Mouse (Mus musculus): ENCODE measurements at regions not wholly inside any gene's neighbourhood (a gene's known extent, or its start where the extent isn't known, plus 50 kb on each side); places are given as distances from the start of the nearest gene placed in this dataset.

DNA sequence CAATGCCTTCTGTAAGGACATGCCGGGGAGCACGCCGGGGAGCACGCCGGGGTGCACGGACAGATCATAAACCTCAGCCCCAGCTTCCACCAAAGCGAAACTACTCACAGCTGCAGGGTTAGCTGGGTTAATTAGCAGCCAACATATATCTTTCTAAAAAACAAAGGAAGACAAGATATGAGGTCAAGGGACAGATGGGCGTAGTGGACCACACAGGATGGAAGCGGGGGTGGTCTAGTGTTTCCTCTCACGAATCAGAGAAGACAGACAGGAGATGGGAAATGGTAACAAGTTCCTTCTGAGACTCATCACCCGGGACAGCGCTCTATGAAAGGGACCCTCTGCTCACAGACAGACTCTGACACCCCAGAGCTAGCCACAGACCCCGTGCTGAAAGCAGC is 60.0 kb upstream of the Ajap1 start:
- DNase-seq (ENCODE audit: low read depth, low spot score), result no peak

DNA sequence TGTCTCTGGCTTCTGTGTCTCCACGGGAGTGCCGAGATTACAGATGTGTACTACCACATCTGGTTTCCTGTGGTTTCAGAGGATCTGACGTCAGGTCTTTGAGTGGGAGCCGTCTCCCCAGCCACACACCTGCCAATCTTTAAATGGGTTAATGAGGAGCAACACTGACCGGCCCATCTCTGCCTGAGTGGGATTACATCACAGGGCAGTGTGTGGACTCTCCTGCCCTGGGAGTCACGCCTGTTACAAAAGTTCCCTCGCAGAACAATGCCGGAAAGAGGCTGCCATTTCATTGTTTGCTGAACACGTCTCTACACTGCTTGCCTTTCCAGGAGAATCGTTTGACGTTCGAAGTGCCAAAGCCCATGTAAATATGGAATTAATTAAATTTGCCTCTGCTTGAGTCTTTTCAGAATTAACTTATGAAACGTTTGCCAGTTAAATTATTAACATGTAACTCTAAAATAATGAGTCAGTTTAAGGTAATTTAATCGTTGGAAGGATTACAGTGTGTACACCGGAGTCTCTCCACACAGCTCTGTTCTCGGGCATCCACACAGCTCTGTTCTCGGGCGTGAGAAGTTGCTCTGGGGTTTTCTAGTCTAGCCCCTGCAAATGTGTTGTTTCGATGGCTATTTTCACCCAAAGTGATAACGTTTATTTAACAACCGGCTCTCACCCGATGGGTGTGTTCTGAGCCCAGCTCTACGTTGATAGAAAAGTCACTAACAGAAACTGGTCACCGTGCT is 61.5 kb upstream of the Ajap1 start:
- no peak for DNase-seq (ENCODE audit: low read depth, low spot score)

DNA sequence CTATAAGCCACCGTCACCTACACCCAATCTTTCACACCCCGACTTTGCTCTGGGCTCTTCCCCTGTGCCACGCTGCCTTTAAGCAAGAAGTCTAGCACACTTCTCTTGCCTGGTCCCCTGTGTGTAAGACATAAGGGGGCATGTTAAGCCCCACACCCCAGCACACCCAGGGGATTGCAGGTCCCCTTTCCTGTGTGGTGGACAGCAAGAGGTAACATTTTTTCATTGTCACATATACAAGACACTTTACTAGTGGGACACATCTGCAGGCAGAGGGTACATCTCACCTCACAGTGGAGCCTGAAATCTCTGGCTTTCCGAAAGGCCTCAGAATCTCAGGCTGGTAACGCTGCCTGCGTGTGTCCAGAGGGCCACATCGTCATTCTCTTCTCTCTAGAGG is 64.1 kb upstream of the Ajap1 start:
- DNase-seq (ENCODE audit: low read depth, low spot score), result no peak

GRCm38 (mm10) chr4:153547111-153547510 is 64.5 kb upstream of the Ajap1 start:
- DNase-seq (ENCODE audit: low read depth, low spot score), result no peak

- DNase-seq (ENCODE audit: low read depth, low spot score), result no peak
Measured at GRCm38 (mm10) chr4:153547871-153548270, 65.3 kb upstream of the Ajap1 start.

GRCm38 (mm10) chr4:153551291-153551690 is 68.7 kb upstream of the Ajap1 start:
- no peak for DNase-seq (ENCODE audit: low read depth, low spot score)

DNA sequence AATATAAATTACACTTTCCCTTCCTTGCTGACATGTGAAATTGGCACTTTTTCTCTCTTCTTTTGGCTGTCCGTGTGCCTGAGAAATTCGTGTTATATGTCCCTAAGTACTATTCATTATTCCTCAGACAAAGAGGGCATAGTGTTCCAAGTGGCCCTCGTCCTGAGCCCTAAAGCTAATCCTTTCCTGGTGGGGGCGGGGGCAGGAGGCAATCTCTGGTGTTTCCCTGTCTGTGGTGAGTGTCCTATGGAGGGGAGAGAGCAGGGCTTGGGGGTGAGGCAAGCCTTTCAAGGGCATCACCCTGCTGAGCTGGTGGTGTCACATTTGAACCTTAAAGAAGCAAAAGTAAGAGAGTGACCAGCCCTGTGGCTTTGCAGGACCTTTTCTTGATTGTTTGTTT is 69.9 kb upstream of the Ajap1 start:
- DNase-seq (ENCODE audit: low read depth, low spot score), result no peak

- no peak for DNase-seq (ENCODE audit: low read depth, low spot score)
Measured at GRCm38 (mm10) chr4:153557812-153558608, 75.4 kb upstream of the Ajap1 start.

- DNase-seq (ENCODE audit: low read depth, low spot score), result peak; percentile 24
Measured at GRCm38 (mm10) chr4:153559568-153559967, 77.0 kb upstream of the Ajap1 start.

DNA sequence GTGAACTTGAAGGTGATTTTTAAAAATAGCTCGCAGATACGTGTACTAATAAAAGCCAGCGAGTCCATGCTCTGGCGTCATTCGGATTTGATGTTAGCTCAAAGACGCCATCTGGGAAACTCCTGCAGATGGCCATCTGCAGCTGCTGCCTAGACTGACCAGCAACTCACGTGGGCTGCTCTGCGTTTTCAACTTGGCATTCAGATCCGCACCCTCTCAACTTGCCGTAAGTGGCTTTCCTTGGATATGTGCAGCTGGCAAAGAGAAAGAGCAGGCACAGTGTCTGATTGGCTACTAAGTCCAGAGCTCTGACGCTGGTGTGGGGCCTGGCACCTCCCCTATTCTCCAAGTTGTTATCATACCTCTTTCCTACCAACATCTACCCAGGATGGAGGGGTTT is 77.6 kb upstream of the Ajap1 start:
- DNase-seq (ENCODE audit: low read depth, low spot score), result no peak

GRCm38 (mm10) chr4:153560956-153561355 is 78.3 kb upstream of the Ajap1 start:
- DNase-seq (ENCODE audit: low read depth, low spot score), result no peak

DNA sequence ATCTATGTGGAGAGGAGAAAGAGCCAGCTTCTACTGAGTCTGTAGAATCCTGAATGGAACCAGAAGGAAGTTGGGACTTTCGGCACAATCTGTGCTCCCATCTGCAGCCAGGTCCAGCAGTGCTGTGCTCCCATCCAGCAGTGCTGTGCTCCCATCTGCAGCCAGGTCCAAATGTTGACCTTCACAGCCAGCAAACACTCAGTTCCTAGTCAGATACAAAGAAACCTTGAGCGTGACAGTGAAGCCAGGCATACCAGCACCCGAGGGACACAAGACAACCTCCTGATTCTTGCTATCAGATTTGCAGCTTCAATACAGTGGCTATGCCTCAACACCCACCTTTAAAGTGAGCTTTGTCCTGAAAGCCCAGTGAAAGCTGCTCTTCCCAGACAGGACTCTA is 79.4 kb upstream of the Ajap1 start:
- no peak for DNase-seq (ENCODE audit: low read depth, low spot score)

- DNase-seq (ENCODE audit: low read depth, low spot score), result no peak
Measured at GRCm38 (mm10) chr4:153567329-153567973, 84.8 kb upstream of the Ajap1 start.

DNA sequence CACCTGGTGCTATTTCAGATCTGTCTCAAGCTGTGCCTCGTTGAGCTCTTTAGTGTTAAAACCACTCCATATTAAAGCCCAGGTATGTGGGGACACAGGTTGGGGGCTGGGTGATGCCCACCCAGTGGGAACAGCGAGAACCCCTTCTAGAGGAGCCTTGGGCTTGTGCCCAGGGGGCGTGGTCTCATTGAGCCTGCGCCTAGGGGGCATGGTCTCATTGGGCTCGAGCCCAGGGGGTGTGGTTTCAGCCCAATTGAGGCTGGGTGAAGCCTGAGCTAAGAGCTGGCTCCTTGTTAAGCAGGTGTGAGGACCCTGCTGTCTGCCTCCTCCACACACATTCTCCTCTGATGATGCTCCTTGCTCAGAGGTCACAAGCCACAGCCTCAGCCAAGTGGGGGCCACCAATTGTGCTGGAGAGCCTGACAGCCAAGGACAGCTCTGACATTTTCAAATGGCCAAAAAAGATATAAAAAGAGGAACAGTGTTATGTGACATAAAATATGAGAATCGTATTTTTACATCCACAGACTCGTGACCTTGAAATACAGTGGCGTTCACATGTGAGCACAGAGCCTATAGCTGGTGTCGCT is 90.7 kb upstream of the Ajap1 start:
- DNase-seq (ENCODE audit: low read depth, low spot score), result no peak

DNA sequence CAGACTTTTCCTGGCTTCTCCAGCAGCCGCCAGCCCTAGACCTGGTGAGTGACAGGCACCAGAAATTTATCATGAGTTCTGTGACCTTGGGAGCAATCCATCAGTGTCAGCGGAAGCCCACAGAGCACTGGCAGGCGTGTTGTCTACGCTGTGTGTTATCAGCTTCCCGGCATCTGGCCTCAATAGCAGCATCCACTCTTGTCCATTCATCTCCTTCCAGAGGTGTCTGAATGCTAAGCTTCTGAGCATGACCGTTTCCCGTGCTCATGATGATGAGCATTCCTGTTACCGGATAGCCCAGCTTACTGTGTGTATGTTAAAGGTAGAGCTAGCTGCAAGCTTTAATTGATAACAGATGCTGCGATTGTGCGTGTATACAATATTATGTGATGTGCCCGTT is 110.7 kb upstream of the Ajap1 start:
- no peak for DNase-seq (ENCODE audit: low read depth, low spot score)

GRCm38 (mm10) chr4:153599794-153600370 is 117.3 kb upstream of the Ajap1 start:
- no peak for DNase-seq (ENCODE audit: low read depth, low spot score)

- no peak for DNase-seq (ENCODE audit: low read depth, low spot score)
Measured at GRCm38 (mm10) chr4:153602496-153602895, 119.9 kb upstream of the Ajap1 start.

- no peak for DNase-seq (ENCODE audit: low read depth, low spot score)
Measured at GRCm38 (mm10) chr4:153603056-153603840, 120.6 kb upstream of the Ajap1 start.

GRCm38 (mm10) chr4:153603936-153604335 is 121.3 kb upstream of the Ajap1 start:
- DNase-seq (ENCODE audit: low read depth, low spot score), result no peak

- no peak for DNase-seq (ENCODE audit: low read depth, low spot score)
Measured at GRCm38 (mm10) chr4:153604695-153605485, 122.3 kb upstream of the Ajap1 start.

Measured in WW6 (cell line).